ENCODE assay signal across 22 mouse cellular contexts in genomic region chr5:114908598-114909305, GRCm38 (mm10). TPM values are rescaled to one million over a fixed set of nuclear protein-coding genes. Genes with fewer than 3 reads are reported as not detected.
DNase-seq lines count a peak whose midpoint lies in the region; ATAC-seq and TF ChIP-seq lines count a peak whose summit lies in the region.
"Had no signal": no experiment of that assay in that cellular context is flagged by ENCODE, and none has a peak within 500 bp of the region (broad histone marks: within the 10 kb centered on the region; RNA-seq: fewer than 3 reads in every experiment).

No protein-coding gene starts in this region.

- no peaks in the 10 kb centered on the region for H3K4me1 ChIP-seq in hindbrain, embryonic 11.5 days (replicated peaks; ENCODE audit: control insufficient read depth, insufficient read depth, low read length)
- no peaks in the 10 kb centered on the region for H3K4me1 ChIP-seq in hindbrain, embryonic 13.5 days (replicated peaks)
- H3K4me1 ChIP-seq in E14TG2a.4 (replicated peaks; ENCODE audit: low read depth, low read length), result peaks cover 40% of the 10 kb centered on the region
- H3K4me1 ChIP-seq in embryonic facial prominence, embryonic 14.5 days (ENCODE audit: control insufficient read depth, insufficient read depth, low read length), result no peaks in the 10 kb centered on the region
- H3K4me1 ChIP-seq in liver, postnatal 0 days (ENCODE audit: insufficient read depth), result no peaks in the 10 kb centered on the region
- H3K4me1 ChIP-seq: forebrain, embryonic 15.5 days; lung, embryonic 15.5 days; midbrain, embryonic 13.5 days; stomach, embryonic 15.5 days had no signal

- peak; percentile 11 for DNase-seq in hindbrain, embryonic 11.5 days (ENCODE audit: low spot score)
- DNase-seq in ES-CJ7 (ENCODE audit: low read depth, low spot score), result peak; percentile 81
- DNase-seq in embryonic facial prominence, embryonic 14.5 days (ENCODE audit: low spot score), result peak; percentile 14
- DNase-seq in liver, postnatal 0 days, result no peak
- DNase-seq: adrenal gland, postnatal 14 days; cerebellum, adult 18-20 months; cerebellum, postnatal 36 days; liver; thymus, adult 2 months had no signal

- TF ChIP-seq CTCF in E14TG2a.4 (conservative IDR thresholded peaks at IDR 0.05; ENCODE audit: low read length), result no peak
- no peak for TF ChIP-seq CTCF in liver, postnatal 0 days (IDR thresholded peaks at IDR 0.05; ENCODE audit: low read depth)

- H3K9me3 ChIP-seq in hindbrain, embryonic 11.5 days (ENCODE audit: control insufficient read depth, low read length), result no peaks in the 10 kb centered on the region
- no peaks in the 10 kb centered on the region for H3K9me3 ChIP-seq in hindbrain, embryonic 13.5 days
- H3K9me3 ChIP-seq in E14TG2a.4 (ENCODE audit: low read length), result peaks cover 7% of the 10 kb centered on the region
- no peaks in the 10 kb centered on the region for H3K9me3 ChIP-seq in embryonic facial prominence, embryonic 14.5 days (ENCODE audit: control insufficient read depth, low read length)
- H3K9me3 ChIP-seq in liver, postnatal 0 days (ENCODE audit: low read length), result peaks cover 5% of the 10 kb centered on the region; the same call in 1 of the 2 replicates
- H3K9me3 ChIP-seq: forebrain, embryonic 15.5 days; lung, embryonic 15.5 days; midbrain, embryonic 13.5 days; stomach, embryonic 15.5 days had no signal

- H3K36me3 ChIP-seq in hindbrain, embryonic 11.5 days (ENCODE audit: control insufficient read depth, insufficient read depth, low read length), result no peaks in the 10 kb centered on the region
- H3K36me3 ChIP-seq in hindbrain, embryonic 13.5 days, result no peaks in the 10 kb centered on the region
- peaks cover 6% of the 10 kb centered on the region; the same call in 1 of the 2 replicates for H3K36me3 ChIP-seq in E14TG2a.4 (ENCODE audit: insufficient read depth, low read length)
- no peaks in the 10 kb centered on the region for H3K36me3 ChIP-seq in embryonic facial prominence, embryonic 14.5 days (ENCODE audit: control insufficient read depth, insufficient read depth, low read length)
- H3K36me3 ChIP-seq in liver, postnatal 0 days (replicated peaks; ENCODE audit: insufficient read depth, low read length), result 0 out of 2 replicates have a peak, but pooled peaks cover 5% of the 10 kb centered on the region
- H3K36me3 ChIP-seq: forebrain, embryonic 15.5 days; lung, embryonic 15.5 days; midbrain, embryonic 13.5 days; stomach, embryonic 15.5 days had no signal

- 50% methylated on average over 13 of the region's 13 CpGs for WGBS in hindbrain, embryonic 11.5 days
- 49% methylated on average over 13 of the region's 13 CpGs for WGBS in hindbrain, embryonic 13.5 days
- WGBS in embryonic facial prominence, embryonic 14.5 days, result 39% methylated on average over 13 of the region's 13 CpGs
- WGBS in liver, postnatal 0 days (ENCODE audit: insufficient replicate concordance), result 65% methylated on average over 13 of the region's 13 CpGs

- no peak overlapping the region for H3K4me2 ChIP-seq in hindbrain, embryonic 11.5 days (replicated peaks; ENCODE audit: low read depth, low read length)
- H3K4me2 ChIP-seq in hindbrain, embryonic 13.5 days, result no peak overlapping the region
- H3K4me2 ChIP-seq in embryonic facial prominence, embryonic 14.5 days (ENCODE audit: low read depth, low read length), result no peak overlapping the region
- H3K4me2 ChIP-seq in liver, postnatal 0 days (ENCODE audit: low read depth, low read length), result no peak overlapping the region
- H3K4me2 ChIP-seq: forebrain, embryonic 15.5 days; hindbrain, embryonic 14.5 days; lung, embryonic 15.5 days; midbrain, embryonic 13.5 days; stomach, embryonic 15.5 days had no signal

- no peak for TF ChIP-seq EP300 in liver, postnatal 0 days (IDR thresholded peaks at IDR 0.05; ENCODE audit: low read depth)

- no peaks in the 10 kb centered on the region for H3K27me3 ChIP-seq in hindbrain, embryonic 11.5 days (ENCODE audit: control insufficient read depth, insufficient read depth, low read length)
- no peaks in the 10 kb centered on the region for H3K27me3 ChIP-seq in hindbrain, embryonic 13.5 days
- H3K27me3 ChIP-seq in E14TG2a.4 (ENCODE audit: insufficient read depth, low read length), result no peaks in the 10 kb centered on the region
- H3K27me3 ChIP-seq in embryonic facial prominence, embryonic 14.5 days (replicated peaks; ENCODE audit: control insufficient read depth, insufficient read depth, low read length), result no peaks in the 10 kb centered on the region
- no peaks in the 10 kb centered on the region for H3K27me3 ChIP-seq in liver, postnatal 0 days (ENCODE audit: insufficient read depth, low read length)
- H3K27me3 ChIP-seq: forebrain, embryonic 15.5 days; lung, embryonic 15.5 days; midbrain, embryonic 13.5 days; stomach, embryonic 15.5 days had no signal

- no peak overlapping the region for H3K9ac ChIP-seq in hindbrain, embryonic 11.5 days (ENCODE audit: low read depth, low read length)
- H3K9ac ChIP-seq in hindbrain, embryonic 13.5 days, result no peak overlapping the region
- no peak overlapping the region for H3K9ac ChIP-seq in embryonic facial prominence, embryonic 14.5 days (ENCODE audit: low read depth, low read length)
- no peak overlapping the region for H3K9ac ChIP-seq in liver, postnatal 0 days (replicated peaks)
- H3K9ac ChIP-seq: forebrain, embryonic 15.5 days; hindbrain, embryonic 14.5 days; lung, embryonic 15.5 days; midbrain, embryonic 13.5 days; stomach, embryonic 15.5 days had no signal

- no peak for ATAC-seq in hindbrain, embryonic 11.5 days (ENCODE audit: low FRiP score)
- no peak for ATAC-seq in hindbrain, embryonic 13.5 days (ENCODE audit: low FRiP score)
- ATAC-seq in embryonic facial prominence, embryonic 14.5 days (ENCODE audit: low read depth), result no peak
- no peak for ATAC-seq in CD4-positive, CD25-positive, alpha-beta regulatory T cell, adult 4 months
- ATAC-seq in liver, postnatal 0 days, result no peak
- ATAC-seq: activated CD4-positive, CD25-positive, alpha-beta regulatory T cell, adult 4 months; forebrain, embryonic 15.5 days; intestine, postnatal 0 days; midbrain, embryonic 13.5 days had no signal

- H3K4me3 ChIP-seq in hindbrain, embryonic 11.5 days (ENCODE audit: low read depth, low read length), result no peak overlapping the region
- H3K4me3 ChIP-seq in hindbrain, embryonic 13.5 days, result no peak overlapping the region
- peak overlapping the region; percentile 68 for H3K4me3 ChIP-seq in E14TG2a.4 (replicated peaks; ENCODE audit: low read length)
- H3K4me3 ChIP-seq in embryonic facial prominence, embryonic 14.5 days (ENCODE audit: low read depth, low read length), result no peak overlapping the region
- no peak overlapping the region for H3K4me3 ChIP-seq in liver, postnatal 0 days (ENCODE audit: low read depth, low read length)
- H3K4me3 ChIP-seq: forebrain, embryonic 15.5 days; lung, embryonic 15.5 days; midbrain, embryonic 13.5 days; myocyte; stomach, embryonic 15.5 days had no signal

- H3K27ac ChIP-seq in hindbrain, embryonic 11.5 days (ENCODE audit: low read depth, low read length), result no peak overlapping the region
- no peak overlapping the region for H3K27ac ChIP-seq in hindbrain, embryonic 13.5 days
- no peak overlapping the region for H3K27ac ChIP-seq in embryonic facial prominence, embryonic 14.5 days (replicated peaks; ENCODE audit: low read depth, low read length)
- H3K27ac ChIP-seq in liver, postnatal 0 days (ENCODE audit: low read depth), result no peak overlapping the region
- H3K27ac ChIP-seq: forebrain, embryonic 15.5 days; hindbrain, embryonic 14.5 days; lung, embryonic 15.5 days; macrophage; midbrain, embryonic 13.5 days; stomach, embryonic 15.5 days had no signal

RNA-seq across cellular contexts. Expression of gene Oasl2, which starts 12.0 kb away (rescaled TPM):
- 0.92 and 1.5 TPM in 2 replicates for polyA plus RNA-seq in hindbrain, embryonic 11.5 days (2014; fragmentation: Nextera tagmentation; extraction: Ambion mirVana)
- polyA plus RNA-seq in hindbrain, embryonic 13.5 days (2015; fragmentation: Nextera tagmentation; extraction: Ambion mirVana), result 3.5 and 3.6 TPM in 2 replicates
- 3.5 and 5.0 TPM in 2 replicates for polyA plus RNA-seq in embryonic facial prominence, embryonic 14.5 days (2014; fragmentation: Nextera tagmentation; extraction: Ambion mirVana)
- 10 to 100 TPM; 19.0 to 21.2 TPM for polyA plus RNA-seq in CD4-positive, CD25-positive, alpha-beta regulatory T cell, adult 4 months (2017; shearing (Covaris generic))
- polyA plus RNA-seq in liver, postnatal 0 days (2015; fragmentation: Nextera tagmentation; extraction: Ambion mirVana), result 7.8 and 10.1 TPM in 2 replicates

RNA-seq across cellular contexts. Expression of gene Oasl1, which starts 14.3 kb away (rescaled TPM):
- 0.25 and 0.39 TPM in 2 replicates for polyA plus RNA-seq in hindbrain, embryonic 11.5 days (2014; fragmentation: Nextera tagmentation; extraction: Ambion mirVana)
- polyA plus RNA-seq in hindbrain, embryonic 13.5 days (2015; fragmentation: Nextera tagmentation; extraction: Ambion mirVana), result 0.21 and 0.57 TPM in 2 replicates
- polyA plus RNA-seq in embryonic facial prominence, embryonic 14.5 days (2014; fragmentation: Nextera tagmentation; extraction: Ambion mirVana), result 0.56 and 0.85 TPM in 2 replicates
- polyA plus RNA-seq in CD4-positive, CD25-positive, alpha-beta regulatory T cell, adult 4 months (2017; shearing (Covaris generic)), result 1 to 10 TPM; 5.8 to 9.1 TPM
- 2.2 TPM in 2 replicates for polyA plus RNA-seq in liver, postnatal 0 days (2015; fragmentation: Nextera tagmentation; extraction: Ambion mirVana)

RNA-seq across cellular contexts. Expression of gene 2210016L21Rik, which starts 33.2 kb away (rescaled TPM):
- polyA plus RNA-seq in hindbrain, embryonic 11.5 days (2014; fragmentation: Nextera tagmentation; extraction: Ambion mirVana), result 48.1 and 57.4 TPM in 2 replicates
- 107 and 110 TPM in 2 replicates for polyA plus RNA-seq in hindbrain, embryonic 13.5 days (2015; fragmentation: Nextera tagmentation; extraction: Ambion mirVana)
- polyA plus RNA-seq in embryonic facial prominence, embryonic 14.5 days (2014; fragmentation: Nextera tagmentation; extraction: Ambion mirVana), result 46.8 and 63.2 TPM in 2 replicates
- 10 to 100 TPM; 34.5 to 46.3 TPM for polyA plus RNA-seq in CD4-positive, CD25-positive, alpha-beta regulatory T cell, adult 4 months (2017; shearing (Covaris generic))
- polyA plus RNA-seq in liver, postnatal 0 days (2015; fragmentation: Nextera tagmentation; extraction: Ambion mirVana), result 10.4 and 15.3 TPM in 2 replicates

RNA-seq across cellular contexts. Expression of gene Gm9936, which starts 50.3 kb away (rescaled TPM):
- 0.40 and 0.69 TPM in 2 replicates for polyA plus RNA-seq in hindbrain, embryonic 11.5 days (2014; fragmentation: Nextera tagmentation; extraction: Ambion mirVana)
- polyA plus RNA-seq in hindbrain, embryonic 13.5 days (2015; fragmentation: Nextera tagmentation; extraction: Ambion mirVana), result 1.9 and 2.2 TPM in 2 replicates
- 0.22 and 0.31 TPM in 2 replicates for polyA plus RNA-seq in embryonic facial prominence, embryonic 14.5 days (2014; fragmentation: Nextera tagmentation; extraction: Ambion mirVana)
- polyA plus RNA-seq in CD4-positive, CD25-positive, alpha-beta regulatory T cell, adult 4 months (2017; shearing (Covaris generic)), result not detected
- not detected in 2 replicates for polyA plus RNA-seq in liver, postnatal 0 days (2015; fragmentation: Nextera tagmentation; extraction: Ambion mirVana)
- polyA plus RNA-seq: activated CD4-positive, CD25-positive, alpha-beta regulatory T cell, adult 4 months; heart, embryonic 14.5 days; lung, embryonic 15.5 days; macrophage; thymus, adult 2 months had no signal

RNA-seq across cellular contexts. Expression of gene 4930519G04Rik, which starts 55.3 kb away (rescaled TPM):
- polyA plus RNA-seq in hindbrain, embryonic 11.5 days (2014; fragmentation: Nextera tagmentation; extraction: Ambion mirVana), result not detected in 2 replicates
- not detected in 2 replicates for polyA plus RNA-seq in hindbrain, embryonic 13.5 days (2015; fragmentation: Nextera tagmentation; extraction: Ambion mirVana)
- polyA plus RNA-seq in embryonic facial prominence, embryonic 14.5 days (2014; fragmentation: Nextera tagmentation; extraction: Ambion mirVana), result not detected in 2 replicates
- polyA plus RNA-seq in CD4-positive, CD25-positive, alpha-beta regulatory T cell, adult 4 months (2017; shearing (Covaris generic)), result not detected
- polyA plus RNA-seq in liver, postnatal 0 days (2015; fragmentation: Nextera tagmentation; extraction: Ambion mirVana), result not detected in 2 replicates
- polyA plus RNA-seq: activated CD4-positive, CD25-positive, alpha-beta regulatory T cell, adult 4 months; forebrain, embryonic 15.5 days; heart, embryonic 14.5 days; hindbrain, embryonic 14.5 days; intestine, postnatal 0 days; lung, embryonic 15.5 days; macrophage; midbrain, embryonic 13.5 days; myocyte; stomach, embryonic 15.5 days; thymus, adult 2 months had no signal
